Mouse (Mus musculus) c-Kit-positive CD71-positive TER-119-positive erythroid progenitor cells, embryonic 14.5 days (primary cell): ENCODE data around the gene Cyp2s1.
"Not testable (repeated sequence)": the region's sequence is repeated elsewhere in the genome, so short reads cannot be mapped to it uniquely, and the experiment has no call there.

ENCODE experiments used
- DNase-seq: peaks from one replicate; pipeline ENCODE4 v3.0.0-alpha.2; 2013; ENCODE audit warnings: low spot score

Gene Cyp2s1

GRCm38 (mm10) chr7:25811716-25812115 lies 5.0 kb downstream of the Cyp2s1 start:
- no peak for DNase-seq

GRCm38 (mm10) chr7:25805631-25806343 lies 10.9 kb downstream of the Cyp2s1 start:
- DNase-seq, result no peak

GRCm38 (mm10) chr7:25804792-25805191 lies 11.9 kb downstream of the Cyp2s1 start:
- no peak for DNase-seq

GRCm38 (mm10) chr7:25803460-25803859 lies 13.3 kb downstream of the Cyp2s1 start:
- no peak for DNase-seq

- DNase-seq, result no peak
These were observed 14.2 kb downstream of the Cyp2s1 start for GRCm38 (mm10) chr7:25802241-25803125.

GRCm38 (mm10) chr7:25801031-25801430 lies 15.7 kb downstream of the Cyp2s1 start:
- DNase-seq, result no peak

- DNase-seq, result no peak
These were observed 17.3 kb downstream of the Cyp2s1 start for GRCm38 (mm10) chr7:25799369-25799768.

- DNase-seq, result no peak
These were observed 18.2 kb downstream of the Cyp2s1 start for GRCm38 (mm10) chr7:25798540-25798939.

GRCm38 (mm10) chr7:25794775-25795174 lies 21.9 kb downstream of the Cyp2s1 start:
- DNase-seq, result no peak

- DNase-seq, result no peak
These were observed 23.0 kb downstream of the Cyp2s1 start for GRCm38 (mm10) chr7:25793679-25794078.

- DNase-seq, result not testable (repeated sequence)
These were observed 23.7 kb downstream of the Cyp2s1 start for GRCm38 (mm10) chr7:25792966-25793365.

GRCm38 (mm10) chr7:25790615-25791014 lies 26.1 kb downstream of the Cyp2s1 start:
- DNase-seq, result no peak

- DNase-seq, result no peak
These were observed 27.6 kb downstream of the Cyp2s1 start for GRCm38 (mm10) chr7:25789129-25789440.

- no peak for DNase-seq
These were observed 28.2 kb downstream of the Cyp2s1 start, which contains the start of gene Axl for GRCm38 (mm10) chr7:25788220-25789128. Axl (minus strand) TSS chr7:25788705.

GRCm38 (mm10) chr7:25787456-25788219 lies 29.1 kb downstream of the Cyp2s1 start:
- DNase-seq, result no peak

- DNase-seq, result no peak
These were observed 29.7 kb downstream of the Cyp2s1 start for GRCm38 (mm10) chr7:25786974-25787373.

GRCm38 (mm10) chr7:25785752-25786151 lies 31.0 kb downstream of the Cyp2s1 start:
- DNase-seq, result no peak

GRCm38 (mm10) chr7:25784808-25785207 lies 31.9 kb downstream of the Cyp2s1 start:
- DNase-seq, result no peak

GRCm38 (mm10) chr7:25783746-25784145 lies 33.0 kb downstream of the Cyp2s1 start:
- DNase-seq, result no peak

- no peak for DNase-seq
These were observed 34.0 kb downstream of the Cyp2s1 start for GRCm38 (mm10) chr7:25782744-25783143.

GRCm38 (mm10) chr7:25781937-25782610 lies 34.6 kb downstream of the Cyp2s1 start:
- DNase-seq, result no peak
